Comparison of ENCODE assay signal across 8 mouse cellular contexts in the genomic region with DNA sequence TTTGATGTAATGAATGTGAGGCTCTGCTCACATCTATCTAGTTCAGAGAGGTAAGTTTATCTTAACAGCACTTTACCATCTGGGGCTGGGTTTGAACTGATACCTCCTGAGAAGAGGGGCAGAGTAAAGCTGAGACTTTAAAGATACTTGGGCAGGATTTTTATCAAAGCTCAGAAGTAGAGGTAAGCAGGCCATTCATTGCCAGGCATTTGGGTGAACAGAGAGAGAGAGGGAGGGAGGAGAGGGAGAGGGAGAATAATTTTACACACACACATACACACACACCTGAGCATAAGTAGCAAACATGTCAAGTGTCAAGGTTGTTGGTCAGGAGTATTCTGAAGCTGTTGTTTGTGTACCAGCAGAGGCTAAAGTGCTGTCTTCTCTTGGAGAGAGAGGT. TPM values are rescaled to one million over a fixed set of nuclear protein-coding genes. Genes with fewer than 3 reads are reported as not detected.
DNase-seq lines count a peak whose midpoint lies in the region; ATAC-seq and TF ChIP-seq lines count a peak whose summit lies in the region.

A gene (plus strand): TSS at position 301 of the 400 bp plus-strand sequence.

- no peak for TF ChIP-seq CTCF in cerebellum, adult 2 months (IDR thresholded peaks at IDR 0.05; ENCODE audit: borderline replicate concordance, insufficient read depth, low read depth, low read length)
- TF ChIP-seq CTCF in C2C12 (IDR thresholded peaks at IDR 0.05; ENCODE audit: control insufficient read depth, insufficient read depth, insufficient read length) = no peak

- no peaks in the 10 kb centered on the region; the same call in 1 of the 2 replicates for H3K4me1 ChIP-seq in cerebellum, adult 2 months (ENCODE audit: control insufficient read depth, insufficient read depth, low read length)
- H3K4me1 ChIP-seq in forebrain, embryonic 14.5 days (ENCODE audit: control insufficient read depth, insufficient read depth, low read length) = peaks cover 7% of the 10 kb centered on the region; the same call in 1 of the 2 replicates
- H3K4me1 ChIP-seq in liver, embryonic 12.5 days = peaks cover 25% of the 10 kb centered on the region

- peak within 1 kb of the TSS; percentile 3 for H3ac ChIP-seq in C2C12 (ENCODE audit: control insufficient read depth, insufficient read length, low read depth)

- ATAC-seq in forebrain, embryonic 14.5 days = no peak
- no peak for ATAC-seq in liver, embryonic 12.5 days

- no peaks in the 10 kb centered on the region for H3K36me3 ChIP-seq in C2C12 (ENCODE audit: control insufficient read depth, insufficient read depth)
- H3K36me3 ChIP-seq in forebrain, embryonic 14.5 days (ENCODE audit: control insufficient read depth, insufficient read depth, low read length) = no peaks in the 10 kb centered on the region
- no peaks in the 10 kb centered on the region for H3K36me3 ChIP-seq in liver, embryonic 12.5 days

- no peaks in the 10 kb centered on the region for H3K79me2 ChIP-seq in C2C12 (ENCODE audit: control insufficient read depth, insufficient read depth)

- H3K27ac ChIP-seq in cerebellum, adult 2 months (ENCODE audit: insufficient read depth, low read length) = 0 out of 2 replicates have a peak within 1 kb of the TSS, but pooled peaks have one; percentile 17
- no peak within 1 kb of the TSS for H3K27ac ChIP-seq in forebrain, embryonic 14.5 days (ENCODE audit: low read depth, low read length)
- peak within 1 kb of the TSS; percentile 56; the same call in 1 of the 2 replicates for H3K27ac ChIP-seq in liver, embryonic 12.5 days

- H3K79me3 ChIP-seq in C2C12 (ENCODE audit: low read depth) = no peaks in the 10 kb centered on the region

- no peaks in the 10 kb centered on the region for H3K9me3 ChIP-seq in forebrain, embryonic 14.5 days (replicated peaks; ENCODE audit: control insufficient read depth, low read length)
- no peaks in the 10 kb centered on the region for H3K9me3 ChIP-seq in liver, embryonic 12.5 days (replicated peaks)

- H3K4me3 ChIP-seq in cerebellum, adult 2 months (replicated peaks; ENCODE audit: insufficient read depth, low read depth, low read length) = peak within 1 kb of the TSS; percentile 20
- no peak within 1 kb of the TSS for H3K4me3 ChIP-seq in C2C12 (ENCODE audit: insufficient read depth, poor library complexity, severe bottlenecking)
- peak within 1 kb of the TSS; percentile 29 for H3K4me3 ChIP-seq in forebrain, embryonic 14.5 days (ENCODE audit: low read depth, low read length)
- peak within 1 kb of the TSS; percentile 33 for H3K4me3 ChIP-seq in liver, embryonic 12.5 days

- DNase-seq in cerebellum, adult 2 months = no peak
- DNase-seq in cerebellum, adult 11-12 months = no peak
- no peak for DNase-seq in forebrain, embryonic 14.5 days (ENCODE audit: low spot score)
- DNase-seq in frontal cortex, postnatal 10 days (ENCODE audit: low spot score in 2 of 2) = no peak
- DNase-seq in thymus, postnatal 0 days (ENCODE audit: low spot score) = no peak
- no peak for DNase-seq in cerebellum, adult 9-10 months

- no peak for TF ChIP-seq POLR2A in cerebellum, adult 2 months (IDR thresholded peaks at IDR 0.05; ENCODE audit: borderline replicate concordance, insufficient read depth, low read length)

- H3K27me3 ChIP-seq in cerebellum, adult 2 months (ENCODE audit: control insufficient read depth, insufficient read depth, low read length) = no peaks in the 10 kb centered on the region
- no peaks in the 10 kb centered on the region for H3K27me3 ChIP-seq in C2C12 (ENCODE audit: control insufficient read depth, insufficient read depth, insufficient read length)
- H3K27me3 ChIP-seq in forebrain, embryonic 14.5 days (replicated peaks; ENCODE audit: control insufficient read depth, insufficient read depth, low read length) = no peaks in the 10 kb centered on the region
- H3K27me3 ChIP-seq in liver, embryonic 12.5 days (replicated peaks) = no peaks in the 10 kb centered on the region

- H3K9ac ChIP-seq in forebrain, embryonic 14.5 days (ENCODE audit: low read length) = peak within 1 kb of the TSS; percentile 51
- H3K9ac ChIP-seq in liver, embryonic 12.5 days = no peak within 1 kb of the TSS

- peak within 1 kb of the TSS; percentile 54 for H3K4me2 ChIP-seq in forebrain, embryonic 14.5 days (ENCODE audit: low read length)
- H3K4me2 ChIP-seq in liver, embryonic 12.5 days = peak within 1 kb of the TSS; percentile 63

TF ChIP-seq in C2C12, 6 proteins besides CTCF, POLR2A, EP300 and RAD21:
- TF ChIP-seq MYOG (IDR thresholded peaks at IDR 0.05; ENCODE audit: control insufficient read depth, extremely low read depth, insufficient read length) = no peak
- TF ChIP-seq FOSL1 (IDR thresholded peaks at IDR 0.05; ENCODE audit: insufficient read depth, low read length, poor library complexity, severe bottlenecking) = no peak
- no peak for TF ChIP-seq MAX (IDR thresholded peaks at IDR 0.05)

RNA-seq across cellular contexts. Expression of the gene that starts here (rescaled TPM):
- polyA plus RNA-seq in cerebellum, adult 2 months (2012; rRNA removed) = 14.6 and 14.8 TPM in 2 replicates
- 0.18 TPM for polyA plus RNA-seq in C2C12 (2012; fragmentation: generic; extraction: Trizol)
- polyA plus RNA-seq in forebrain, embryonic 14.5 days (2014; fragmentation: Nextera tagmentation; extraction: Ambion mirVana) = 2.8 and 2.9 TPM in 2 replicates
- 13.2 and 13.9 TPM in 2 replicates for polyA plus RNA-seq in liver, embryonic 12.5 days (2016; fragmentation: Nextera tagmentation; extraction: Ambion mirVana)
- 4.6 and 5.0 TPM in 2 replicates for polyA plus RNA-seq in thymus, postnatal 0 days (2015; fragmentation: Nextera tagmentation; extraction: Ambion mirVana)
